Mouse (Mus musculus): ENCODE measurements at regions not wholly inside any gene's neighbourhood (a gene's known extent, or its start where the extent isn't known, plus 50 kb on each side); places are given as distances from the start of the nearest gene placed in this dataset.

GRCm38 (mm10) chr3:120668654-120669053 is 502.8 kb downstream of the Rwdd3 start:
- H3K9ac ChIP-seq (ENCODE audit: low read depth, low read length) = no peak overlapping the region
- no peaks in the 10 kb centered on the region for H3K36me3 ChIP-seq (ENCODE audit: control insufficient read depth, insufficient read depth, low read length)
- WGBS = 86% methylated on average over 3 of the region's 3 CpGs
- TF ChIP-seq POLR2A (IDR thresholded peaks at IDR 0.05; ENCODE audit: insufficient read depth, low read depth, low read length) (no peak), EP300 (IDR thresholded peaks at IDR 0.05; ENCODE audit: insufficient read depth, low read depth, low read length) (no peak), CTCF (IDR thresholded peaks at IDR 0.05) (no peak)
- H3K4me3 ChIP-seq = no peak overlapping the region
- no peak overlapping the region for H3K27ac ChIP-seq
- H3K27me3 ChIP-seq (ENCODE audit: control insufficient read depth, insufficient read depth, low read length) = no peaks in the 10 kb centered on the region
- no peaks in the 10 kb centered on the region for H3K79me2 ChIP-seq (replicated peaks; ENCODE audit: control insufficient read depth, insufficient read depth, low read length)
- no peak for DNase-seq
- H3K4me1 ChIP-seq (ENCODE audit: control insufficient read depth, insufficient read depth, low read length) = no peaks in the 10 kb centered on the region
- intact Hi-C loops (cut with DNase I) = no loop called here

GRCm38 (mm10) chr3:120662521-120662920 is 509.0 kb downstream of the Rwdd3 start:
- Histone ChIP-seq H3K27me3 (ENCODE audit: control insufficient read depth, insufficient read depth, low read length) (no peaks in the 10 kb centered on the region), H3K36me3 (ENCODE audit: control insufficient read depth, insufficient read depth, low read length) (no peaks in the 10 kb centered on the region), H3K79me2 (replicated peaks; ENCODE audit: control insufficient read depth, insufficient read depth, low read length) (no peaks in the 10 kb centered on the region), H3K27ac (no peak overlapping the region), H3K4me3 (no peak overlapping the region), H3K9ac (ENCODE audit: low read depth, low read length) (no peak overlapping the region), H3K4me1 (ENCODE audit: control insufficient read depth, insufficient read depth, low read length) (no peaks in the 10 kb centered on the region)
- TF ChIP-seq POLR2A (IDR thresholded peaks at IDR 0.05; ENCODE audit: insufficient read depth, low read depth, low read length) = no peak
- no peak for TF ChIP-seq EP300 (IDR thresholded peaks at IDR 0.05; ENCODE audit: insufficient read depth, low read depth, low read length)
- no peak for TF ChIP-seq CTCF (IDR thresholded peaks at IDR 0.05)
- 91% methylated on average over 4 of the region's 4 CpGs for WGBS
- intact Hi-C loops (cut with DNase I) = no loop called here
- DNase-seq = no peak

- TF ChIP-seq CTCF (IDR thresholded peaks at IDR 0.05) = no peak
- TF ChIP-seq POLR2A (IDR thresholded peaks at IDR 0.05; ENCODE audit: insufficient read depth, low read depth, low read length) = no peak
- TF ChIP-seq EP300 (IDR thresholded peaks at IDR 0.05; ENCODE audit: insufficient read depth, low read depth, low read length) = no peak
- no peak for DNase-seq
- Histone ChIP-seq H3K9ac (ENCODE audit: low read depth, low read length) (no peak overlapping the region), H3K4me3 (no peak overlapping the region), H3K27ac (no peak overlapping the region), H3K4me1 (ENCODE audit: control insufficient read depth, insufficient read depth, low read length) (no peaks in the 10 kb centered on the region), H3K36me3 (ENCODE audit: control insufficient read depth, insufficient read depth, low read length) (no peaks in the 10 kb centered on the region), H3K27me3 (ENCODE audit: control insufficient read depth, insufficient read depth, low read length) (no peaks in the 10 kb centered on the region), H3K79me2 (replicated peaks; ENCODE audit: control insufficient read depth, insufficient read depth, low read length) (no peaks in the 10 kb centered on the region)
- intact Hi-C loops (cut with DNase I) = no loop called here
- WGBS = 84% methylated on average over 4 of the region's 4 CpGs
Observed at GRCm38 (mm10) chr3:120660776-120661175, 510.7 kb downstream of the Rwdd3 start.

GRCm38 (mm10) chr3:120649047-120649868 is 522.2 kb downstream of the Rwdd3 start:
- TF ChIP-seq POLR2A (IDR thresholded peaks at IDR 0.05; ENCODE audit: insufficient read depth, low read depth, low read length) (no peak), CTCF (IDR thresholded peaks at IDR 0.05) (no peak), EP300 (IDR thresholded peaks at IDR 0.05; ENCODE audit: insufficient read depth, low read depth, low read length) (no peak)
- Histone ChIP-seq H3K27me3 (ENCODE audit: control insufficient read depth, insufficient read depth, low read length) (no peaks in the 10 kb centered on the region), H3K9ac (ENCODE audit: low read depth, low read length) (no peak overlapping the region), H3K27ac (no peak overlapping the region), H3K4me1 (ENCODE audit: control insufficient read depth, insufficient read depth, low read length) (no peaks in the 10 kb centered on the region), H3K36me3 (ENCODE audit: control insufficient read depth, insufficient read depth, low read length) (no peaks in the 10 kb centered on the region), H3K79me2 (replicated peaks; ENCODE audit: control insufficient read depth, insufficient read depth, low read length) (no peaks in the 10 kb centered on the region), H3K4me3 (no peak overlapping the region)
- WGBS = 71% methylated on average over 12 of the region's 12 CpGs
- intact Hi-C loops (cut with DNase I) = no loop called here
- no peak for DNase-seq

GRCm38 (mm10) chr3:120648391-120648790 is 523.1 kb downstream of the Rwdd3 start:
- H3K4me1 ChIP-seq (ENCODE audit: control insufficient read depth, insufficient read depth, low read length) = no peaks in the 10 kb centered on the region
- H3K27me3 ChIP-seq (ENCODE audit: control insufficient read depth, insufficient read depth, low read length) = no peaks in the 10 kb centered on the region
- intact Hi-C loops (cut with DNase I) = no loop called here
- H3K27ac ChIP-seq = no peak overlapping the region
- no peak overlapping the region for H3K4me3 ChIP-seq
- no peak for DNase-seq
- H3K79me2 ChIP-seq (replicated peaks; ENCODE audit: control insufficient read depth, insufficient read depth, low read length) = no peaks in the 10 kb centered on the region
- no peaks in the 10 kb centered on the region for H3K36me3 ChIP-seq (ENCODE audit: control insufficient read depth, insufficient read depth, low read length)
- WGBS = 49% methylated on average over 5 of the region's 5 CpGs
- TF ChIP-seq EP300 (IDR thresholded peaks at IDR 0.05; ENCODE audit: insufficient read depth, low read depth, low read length) (no peak), CTCF (IDR thresholded peaks at IDR 0.05) (no peak)
- H3K9ac ChIP-seq (ENCODE audit: low read depth, low read length) = no peak overlapping the region

- TF ChIP-seq POLR2A (IDR thresholded peaks at IDR 0.05; ENCODE audit: insufficient read depth, low read depth, low read length) (no peak), EP300 (IDR thresholded peaks at IDR 0.05; ENCODE audit: insufficient read depth, low read depth, low read length) (no peak), CTCF (IDR thresholded peaks at IDR 0.05) (no peak)
- no peak for DNase-seq
- Histone ChIP-seq H3K4me3 (no peak overlapping the region), H3K36me3 (ENCODE audit: control insufficient read depth, insufficient read depth, low read length) (no peaks in the 10 kb centered on the region), H3K4me1 (ENCODE audit: control insufficient read depth, insufficient read depth, low read length) (no peaks in the 10 kb centered on the region), H3K27ac (no peak overlapping the region), H3K27me3 (ENCODE audit: control insufficient read depth, insufficient read depth, low read length) (no peaks in the 10 kb centered on the region), H3K79me2 (replicated peaks; ENCODE audit: control insufficient read depth, insufficient read depth, low read length) (no peaks in the 10 kb centered on the region), H3K9ac (ENCODE audit: low read depth, low read length) (no peak overlapping the region)
- 61% methylated on average over 9 of the region's 9 CpGs for WGBS
- intact Hi-C loops (cut with DNase I) = no loop called here
Observed at GRCm38 (mm10) chr3:120636669-120637305, 534.7 kb downstream of the Rwdd3 start.
